In the genomic region with DNA sequence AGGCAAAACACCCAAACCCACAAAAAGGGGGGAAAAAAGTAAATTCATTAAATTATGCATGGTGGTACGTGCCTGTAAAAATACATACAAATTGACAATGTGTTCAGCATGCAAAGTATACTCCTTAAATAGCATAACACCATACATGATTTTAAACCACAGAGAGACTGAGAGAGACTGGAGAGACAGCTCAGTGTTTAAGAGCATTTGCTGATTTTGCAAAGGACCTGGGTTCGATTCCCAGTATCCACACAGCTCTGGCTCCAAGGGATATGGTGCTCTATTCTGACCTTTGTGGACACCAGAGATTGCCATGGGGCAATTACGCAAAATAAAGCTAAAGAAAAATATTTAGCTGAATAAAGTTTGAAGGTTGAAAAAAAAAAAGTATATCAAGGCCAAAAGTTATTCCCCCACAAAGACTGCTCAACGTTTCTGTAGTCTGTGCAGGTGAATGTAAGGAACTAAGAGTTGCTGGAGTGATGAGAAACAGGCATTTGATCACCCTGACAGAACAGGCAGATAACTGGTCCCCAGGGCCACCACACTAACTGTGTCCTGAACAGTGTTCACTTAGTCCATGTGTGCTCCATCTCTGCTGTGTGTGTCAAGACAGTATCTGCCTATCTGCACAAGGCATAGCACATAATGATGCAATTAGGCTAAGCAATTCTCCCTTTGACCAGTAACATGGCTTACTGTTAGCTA, we compare ENCODE assay signal across 10 mouse cellular contexts. TPM values are rescaled to one million over a fixed set of nuclear protein-coding genes. Genes with fewer than 3 reads are reported as not detected.
DNase-seq lines count a peak whose midpoint lies in the region; ATAC-seq and TF ChIP-seq lines count a peak whose summit lies in the region.
"Not testable (repeated sequence)": the region's sequence is repeated elsewhere in the genome, so short reads cannot be mapped to it uniquely, and the experiment has no call there.
"Had no signal": no experiment of that assay in that cellular context is flagged by ENCODE, and none has a peak within 500 bp of the region (broad histone marks: within the 10 kb centered on the region; RNA-seq: fewer than 3 reads in every experiment).

No protein-coding gene starts in this region.

- not testable (repeated sequence) for H3K27me3 ChIP-seq in forebrain, embryonic 12.5 days; heart, embryonic 16.5 days (ENCODE audit: control insufficient read depth, insufficient read depth, low read length); intestine, embryonic 14.5 days (replicated peaks; ENCODE audit: control insufficient read depth, insufficient read depth, low read length); limb, embryonic 13.5 days; liver, postnatal 0 days (ENCODE audit: insufficient read depth, low read length); midbrain, embryonic 14.5 days (ENCODE audit: control insufficient read depth, insufficient read depth, low read length); stomach, embryonic 16.5 days (ENCODE audit: control insufficient read depth, insufficient read depth, low read length)

- WGBS in forebrain, embryonic 12.5 days = 71% methylated on average over 4 of the region's 4 CpGs
- WGBS in heart, embryonic 16.5 days = 61% methylated on average over 3 of the region's 4 CpGs
- WGBS in intestine, embryonic 14.5 days = 74% methylated on average over 3 of the region's 4 CpGs
- WGBS in limb, embryonic 13.5 days = 69% methylated on average over 4 of the region's 4 CpGs
- WGBS in liver, postnatal 0 days (ENCODE audit: insufficient replicate concordance) = 51% methylated on average over 3 of the region's 4 CpGs
- 63% methylated on average over 3 of the region's 4 CpGs for WGBS in midbrain, embryonic 14.5 days
- 64% methylated on average over 3 of the region's 4 CpGs for WGBS in stomach, embryonic 16.5 days

- H3K4me2 ChIP-seq in forebrain, embryonic 12.5 days; heart, embryonic 16.5 days (ENCODE audit: low read depth, low read length); intestine, embryonic 14.5 days (ENCODE audit: low read length); limb, embryonic 13.5 days (replicated peaks); liver, postnatal 0 days (ENCODE audit: low read depth, low read length); midbrain, embryonic 14.5 days (ENCODE audit: low read length); stomach, embryonic 16.5 days (ENCODE audit: low read depth, low read length): not testable (repeated sequence)

- not testable (repeated sequence) for H3K4me1 ChIP-seq in forebrain, embryonic 12.5 days; heart, embryonic 16.5 days (ENCODE audit: control insufficient read depth, insufficient read depth, low read length); intestine, embryonic 14.5 days (replicated peaks; ENCODE audit: control insufficient read depth, insufficient read depth, low read length); limb, embryonic 13.5 days; liver, postnatal 0 days (ENCODE audit: insufficient read depth); midbrain, embryonic 14.5 days (ENCODE audit: control insufficient read depth, insufficient read depth, low read length); stomach, embryonic 16.5 days (ENCODE audit: control insufficient read depth, insufficient read depth, low read length)

- H3K9ac ChIP-seq in forebrain, embryonic 12.5 days; heart, embryonic 16.5 days (ENCODE audit: low read length); intestine, embryonic 14.5 days (ENCODE audit: low read length); limb, embryonic 13.5 days; liver, postnatal 0 days (replicated peaks); midbrain, embryonic 14.5 days (replicated peaks; ENCODE audit: low read length); stomach, embryonic 16.5 days (ENCODE audit: low read length): not testable (repeated sequence)

- peak; percentile 25; the same call in 1 of the 2 replicates for ATAC-seq in forebrain, embryonic 12.5 days (ENCODE audit: low FRiP score)
- 0 out of 2 replicates have a peak, but pooled peaks have one; percentile 19 for ATAC-seq in heart, embryonic 16.5 days (replicated peaks; ENCODE audit: extremely low read depth, insufficient read depth, low FRiP score)
- ATAC-seq in intestine, embryonic 14.5 days (replicated peaks; ENCODE audit: low FRiP score, low TSS enrichment, low read depth) = peak; percentile 10; the same call in 1 of the 2 replicates
- ATAC-seq in limb, embryonic 13.5 days (ENCODE audit: low FRiP score, low read depth) = peak; percentile 9; the same call in 1 of the 2 replicates
- ATAC-seq in liver, postnatal 0 days = peak; percentile 17; the same call in 1 of the 2 replicates
- ATAC-seq in midbrain, embryonic 14.5 days (ENCODE audit: low FRiP score, low TSS enrichment) = peak; percentile 38
- 0 out of 2 replicates have a peak, but pooled peaks have one; percentile 11 for ATAC-seq in stomach, embryonic 16.5 days (ENCODE audit: insufficient read depth, low FRiP score)

- not testable (repeated sequence) for H3K4me3 ChIP-seq in forebrain, embryonic 12.5 days (replicated peaks); heart, embryonic 16.5 days (ENCODE audit: low read length); intestine, embryonic 14.5 days (ENCODE audit: low read depth, low read length); limb, embryonic 13.5 days; liver, postnatal 0 days (ENCODE audit: low read depth, low read length); midbrain, embryonic 14.5 days (replicated peaks; ENCODE audit: low read depth, low read length); stomach, embryonic 16.5 days (replicated peaks; ENCODE audit: low read length)

- peaks cover 14% of the 10 kb centered on the region; the same call in 1 of the 2 replicates for H3K9me3 ChIP-seq in forebrain, embryonic 12.5 days
- H3K9me3 ChIP-seq in heart, embryonic 16.5 days (replicated peaks; ENCODE audit: control insufficient read depth, low read length); intestine, embryonic 14.5 days (ENCODE audit: control insufficient read depth, low read length); liver, postnatal 0 days (ENCODE audit: low read length); midbrain, embryonic 14.5 days (ENCODE audit: control insufficient read depth, low read length); stomach, embryonic 16.5 days (replicated peaks; ENCODE audit: control insufficient read depth, low read length): not testable (repeated sequence)
- peaks cover 20% of the 10 kb centered on the region for H3K9me3 ChIP-seq in limb, embryonic 13.5 days

- H3K27ac ChIP-seq in forebrain, embryonic 12.5 days; heart, embryonic 16.5 days (ENCODE audit: low read length); intestine, embryonic 14.5 days (ENCODE audit: low read depth); limb, embryonic 13.5 days; liver, postnatal 0 days (ENCODE audit: low read depth); midbrain, embryonic 14.5 days (replicated peaks; ENCODE audit: low read depth, low read length); stomach, embryonic 16.5 days (ENCODE audit: low read length): not testable (repeated sequence)

- DNase-seq in ES-CJ7 (ENCODE audit: low read depth, low spot score) = peak; percentile 1
- not testable (repeated sequence) for DNase-seq in intestine, embryonic 14.5 days (ENCODE audit: low spot score); liver, postnatal 0 days; midbrain, embryonic 14.5 days

- not testable (repeated sequence) for TF ChIP-seq EP300 in liver, postnatal 0 days (IDR thresholded peaks at IDR 0.05; ENCODE audit: low read depth)

- H3K36me3 ChIP-seq in forebrain, embryonic 12.5 days (replicated peaks); heart, embryonic 16.5 days (ENCODE audit: control insufficient read depth, insufficient read depth); intestine, embryonic 14.5 days (ENCODE audit: control insufficient read depth, insufficient read depth, low read length); limb, embryonic 13.5 days; liver, postnatal 0 days (replicated peaks; ENCODE audit: insufficient read depth, low read length); midbrain, embryonic 14.5 days (ENCODE audit: control insufficient read depth, insufficient read depth, low read length); stomach, embryonic 16.5 days (ENCODE audit: control insufficient read depth, insufficient read depth, low read length): not testable (repeated sequence)

- not testable (repeated sequence) for TF ChIP-seq CTCF in liver, postnatal 0 days (IDR thresholded peaks at IDR 0.05; ENCODE audit: low read depth)

RNA-seq across cellular contexts. Expression of a gene that starts 20.3 kb away (rescaled TPM):
- not detected in 2 replicates for polyA plus RNA-seq in forebrain, embryonic 12.5 days (2016; fragmentation: Nextera tagmentation; extraction: Ambion mirVana)
- not detected in 2 replicates for polyA plus RNA-seq in heart, embryonic 16.5 days (2015; fragmentation: Nextera tagmentation; extraction: Ambion mirVana)
- polyA plus RNA-seq in intestine, embryonic 14.5 days (2014; fragmentation: Nextera tagmentation; extraction: Ambion mirVana) = not detected in 2 replicates
- polyA plus RNA-seq in limb, embryonic 13.5 days (2015; fragmentation: Nextera tagmentation; extraction: Ambion mirVana) = not detected in 2 replicates
- not detected in 2 replicates for polyA plus RNA-seq in liver, postnatal 0 days (2015; fragmentation: Nextera tagmentation; extraction: Ambion mirVana)
- polyA plus RNA-seq in midbrain, embryonic 14.5 days (2014; fragmentation: Nextera tagmentation; extraction: Ambion mirVana) = not detected in 2 replicates
- polyA plus RNA-seq in stomach, embryonic 16.5 days (2015; fragmentation: Nextera tagmentation; extraction: Ambion mirVana) = not detected in 2 replicates
- polyA plus RNA-seq: activated CD4-positive, CD25-positive, alpha-beta regulatory T cell, adult 4 months; limb, embryonic 10.5 days had no signal
